Mouse (Mus musculus) embryonic fibroblast, embryonic 13.5 days (primary cell): ENCODE results near the gene Hdgfl1.

ENCODE experiments used
- CTCF ChIP-seq: IDR thresholded peaks from 2 replicates; pipeline ENCODE4 v1.5.1; 2011; ENCODE audit warnings: mild to moderate bottlenecking, control low read depth, low read length, moderate library complexity, borderline replicate concordance; ENCODE audit not compliant: insufficient read depth
- POLR2A ChIP-seq: IDR thresholded peaks from 2 replicates; pipeline ENCODE4 v1.6.1; 2011; ENCODE audit warnings: low read depth, mild to moderate bottlenecking, control low read depth, low read length, moderate library complexity

DNA sequence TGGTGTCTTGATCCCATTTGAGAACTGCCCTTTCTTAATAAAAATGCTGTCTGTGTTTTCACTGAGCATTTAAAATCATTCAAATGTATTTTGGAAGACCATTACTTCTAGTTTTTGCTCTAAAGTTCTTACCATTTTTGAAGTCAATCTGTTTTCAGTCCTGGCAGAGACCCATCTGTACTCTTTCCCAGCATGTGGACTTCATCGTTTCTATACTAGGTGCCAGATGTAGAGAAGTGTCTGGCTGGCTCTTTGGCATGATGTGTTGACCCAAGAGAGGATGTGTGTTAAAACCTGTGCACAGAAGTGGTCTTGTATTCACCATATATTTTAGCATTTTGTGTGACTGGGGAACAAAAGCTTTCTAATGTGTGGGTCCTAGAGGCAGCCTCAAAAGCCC is 25.9 kb downstream of the Hdgfl1 start:
- no peak for TF ChIP-seq POLR2A
- TF ChIP-seq CTCF, result no peak
